Mouse (Mus musculus): Measurements from ENCODE around the gene Kbtbd2.

Kbtbd2 gene

DNA sequence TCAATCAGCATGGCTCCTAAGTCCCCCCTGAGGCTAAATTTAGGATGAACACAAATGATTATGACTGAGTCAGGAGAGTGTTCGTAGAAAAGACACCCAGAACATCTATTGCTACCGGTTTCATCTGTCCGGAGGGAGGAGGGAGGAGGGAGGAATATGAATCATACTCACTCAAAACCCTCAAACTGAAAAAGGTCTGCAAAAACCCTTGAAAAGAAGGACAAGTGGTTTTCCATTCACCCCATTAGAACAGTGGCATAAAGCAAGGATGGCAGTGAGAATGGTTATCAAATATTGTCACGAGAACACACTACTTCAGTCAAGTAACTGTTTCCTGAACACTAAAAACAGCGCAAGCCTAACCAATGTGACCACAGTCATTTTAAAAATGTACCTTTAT, 12.5 kb downstream of the Kbtbd2 start:
- no peak for DNase-seq (ENCODE audit: low read depth)

GRCm38 (mm10) chr6:56783561-56784272, 13.9 kb downstream of the Kbtbd2 start:
- no peak for DNase-seq (ENCODE audit: low read depth)

DNA sequence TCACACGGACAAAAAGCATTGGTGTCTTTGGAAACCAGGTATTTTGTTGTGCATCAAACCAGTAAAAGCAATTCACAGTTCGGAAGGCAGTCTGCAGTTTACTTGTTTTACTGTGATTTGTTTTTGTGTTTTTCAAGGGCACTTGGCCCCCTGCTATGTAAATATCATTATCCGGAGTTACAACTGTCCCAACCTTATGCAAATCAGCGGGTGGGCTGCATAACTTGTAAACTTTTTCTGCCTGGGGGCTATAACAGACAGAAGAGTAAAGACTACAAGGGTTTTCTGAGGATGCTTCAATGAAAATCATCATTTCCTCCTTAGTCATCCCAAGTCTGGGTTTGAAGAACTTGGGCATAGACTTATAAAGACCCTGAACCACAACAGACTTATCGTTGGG, 18.0 kb downstream of the Kbtbd2 start:
- DNase-seq (ENCODE audit: low read depth) = no peak

- no peak for DNase-seq (ENCODE audit: low read depth)
Measured at GRCm38 (mm10) chr6:56775816-56776215, 21.8 kb downstream of the Kbtbd2 start.

GRCm38 (mm10) chr6:56765696-56766095, 31.9 kb downstream of the Kbtbd2 start:
- DNase-seq (ENCODE audit: low read depth) = no peak

- no peak for DNase-seq (ENCODE audit: low read depth)
Measured at GRCm38 (mm10) chr6:56765265-56765664, 32.3 kb downstream of the Kbtbd2 start.

DNA sequence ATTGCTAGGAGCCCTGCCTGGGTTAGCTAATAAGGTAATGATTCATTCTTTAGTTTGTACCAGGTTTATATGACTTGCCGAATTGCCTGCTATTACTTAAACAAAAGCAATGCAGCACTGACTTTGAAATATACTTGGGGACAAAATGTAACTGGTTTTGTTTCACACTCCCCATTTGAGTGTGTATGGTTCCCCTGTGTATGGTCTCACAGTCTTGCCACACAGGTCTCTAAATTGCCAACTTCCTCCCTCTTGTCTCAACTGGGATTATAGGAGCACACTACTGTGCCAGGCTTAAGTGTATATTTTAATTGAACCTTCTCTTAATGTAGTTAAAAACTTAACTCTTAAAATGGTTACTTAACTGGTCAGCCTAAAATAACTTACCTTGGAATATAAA, 38.3 kb downstream of the Kbtbd2 start:
- DNase-seq (ENCODE audit: low read depth) = no peak

DNA sequence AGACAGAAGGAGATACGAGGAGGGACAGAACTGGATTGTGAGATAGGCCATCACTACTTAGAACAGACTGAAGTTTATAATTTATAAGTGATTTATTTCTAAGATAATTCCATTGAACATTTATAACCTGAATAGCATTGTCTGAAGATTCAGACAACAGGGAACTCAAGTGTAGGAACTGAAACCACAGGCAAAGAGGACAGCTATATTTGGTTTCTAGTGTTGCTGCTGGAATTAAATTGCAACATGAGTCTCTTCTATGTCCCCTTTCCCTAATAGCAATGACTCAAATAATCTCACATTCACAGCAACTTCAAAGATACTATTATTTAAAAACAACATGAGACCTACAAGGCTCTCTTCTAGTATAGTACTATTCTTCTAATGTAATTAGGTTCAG, 41.5 kb downstream of the Kbtbd2 start:
- no peak for DNase-seq (ENCODE audit: low read depth)

DNA sequence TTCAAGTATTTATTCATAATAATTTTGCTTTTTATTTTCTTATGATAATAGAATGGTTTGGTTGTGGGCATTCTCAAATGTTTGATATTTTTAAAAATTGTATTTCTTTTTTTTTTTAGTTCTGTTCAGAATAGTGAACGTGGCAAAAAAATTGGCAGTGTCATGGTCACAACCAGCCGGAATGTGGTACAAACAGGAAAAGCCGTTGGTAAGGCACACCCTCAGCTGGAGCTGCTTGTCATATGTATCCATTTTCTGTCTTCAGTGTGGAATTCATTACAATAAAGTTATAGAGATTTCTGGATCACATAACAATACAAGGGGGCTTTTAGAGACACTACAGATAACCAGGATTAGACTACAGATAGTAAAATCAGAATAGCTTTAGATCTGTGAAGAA, 43.9 kb downstream of the Kbtbd2 start:
- no peak for DNase-seq (ENCODE audit: low read depth)

GRCm38 (mm10) chr6:56745950-56746543, 51.6 kb downstream of the Kbtbd2 start:
- no peak for DNase-seq (ENCODE audit: low read depth)

GRCm38 (mm10) chr6:56732545-56732944, 65.1 kb downstream of the Kbtbd2 start:
- no peak for DNase-seq (ENCODE audit: low read depth)
